Mouse (Mus musculus): Measurements from ENCODE around the gene Ptcd3. TPM values are rescaled to one million over a fixed set of nuclear protein-coding genes. Genes with fewer than 3 reads are reported as not detected.

Ptcd3 gene
- polyA plus RNA-seq, 1 experiment: 4.3 TPM

GRCm38 (mm10) chr6:71830690-71831580, 77.6 kb downstream of the Ptcd3 start, which contains the start of gene Immt:
Gene Immt, plus strand, starts transcription at chr6:71831331.
- WGBS: under 1% methylated on average over 64 of the region's 64 CpGs
- H3K27ac ChIP-seq (ENCODE audit: insufficient read depth, low read depth, low read length): peak within 1 kb of the TSS; percentile 96

More at GRCm38 (mm10) chr6:71830690-71831580, 77.6 kb downstream of the Ptcd3 start, which contains the start of gene Immt:
- Histone ChIP-seq H3K27me3 (ENCODE audit: control insufficient read depth, insufficient read depth, low read length) (no peaks in the 10 kb centered on the region), H3K36me3 (ENCODE audit: control insufficient read depth, insufficient read depth, low read length) (no peaks in the 10 kb centered on the region), H3K4me1 (ENCODE audit: control insufficient read depth, insufficient read depth, insufficient read length, low read length) (no peaks in the 10 kb centered on the region), H3K4me3 (ENCODE audit: low read depth, low read length) (peak within 1 kb of the TSS; percentile 82)
- TF ChIP-seq CTCF (IDR thresholded peaks at IDR 0.05; ENCODE audit: extremely low read depth, insufficient read length, insufficient replicate concordance, low read depth, low read length): peak; percentile 22; the same call in 1 of the 2 replicates
- TF ChIP-seq POLR2A (IDR thresholded peaks at IDR 0.05; ENCODE audit: low read depth, low read length): peak; percentile 70

Other genes with a start within 250 kb of the Ptcd3 start
- 0.27 and 0.72 TPM in 2 replicates for gene Reep1, start 201.2 kb downstream of the Ptcd3 start, polyA plus RNA-seq (2012; rRNA removed)
- 3.0 and 4.1 TPM in 2 replicates for gene Mrpl35, start 81.8 kb downstream of the Ptcd3 start, polyA plus RNA-seq (2012; rRNA removed)
- gene Immt, start 77.4 kb downstream of the Ptcd3 start, polyA plus RNA-seq (2012; rRNA removed): 30.4 and 40.2 TPM in 2 replicates
- 2.3 and 5.9 TPM in 2 replicates for gene Polr1a, start 303 bp upstream of the Ptcd3 start, polyA plus RNA-seq (2012; rRNA removed)
- gene St3gal5, start 188.8 kb upstream of the Ptcd3 start, polyA plus RNA-seq (2012; rRNA removed): 2.8 and 3.0 TPM in 2 replicates

All from small intestine, adult 2 months (tissue).